Mouse (Mus musculus) C2C12 (cell line): ENCODE measurements around the gene Nfya. TPM values are rescaled to one million over a fixed set of nuclear protein-coding genes. Genes with fewer than 3 reads are reported as not detected.
A peak's percentile ranks its signal among the peaks of the same experiment; 100 is the strongest.
"Not testable (repeated sequence)": the region's sequence is repeated elsewhere in the genome, so short reads cannot be mapped to it uniquely, and the experiment has no call there.

Experiments used
- H3K27me3 ChIP-seq: one replicate; pipeline ENCODE4 v1.6.1; 2011; ENCODE audit not compliant: control insufficient read depth, insufficient read depth, insufficient read length
- H3K36me3 ChIP-seq: one replicate; pipeline ENCODE4 v1.6.1; 2011; ENCODE audit not compliant: control insufficient read depth, insufficient read depth
- H3K4me3 ChIP-seq: one replicate; pipeline ENCODE4 v1.5.1; 2011; ENCODE audit warnings: mild to moderate bottlenecking, control low read depth; ENCODE audit not compliant: poor library complexity, insufficient read depth, severe bottlenecking
- H3K79me2 ChIP-seq: one replicate; pipeline ENCODE4 v1.6.1; 2011; ENCODE audit not compliant: control insufficient read depth, insufficient read depth
- H3K79me3 ChIP-seq: one replicate; pipeline ENCODE4 v1.6.1; 2011; ENCODE audit warnings: low read depth, control low read depth
- H3ac ChIP-seq: one replicate; pipeline ENCODE3; 2011; ENCODE audit warnings: low read depth; ENCODE audit not compliant: control insufficient read depth, insufficient read length
- CEBPB ChIP-seq: IDR thresholded peaks from one replicate; pipeline ENCODE4 v1.6.1; 2011; ENCODE audit warnings: low read depth, mild to moderate bottlenecking, control low read depth, moderate library complexity
- CTCF ChIP-seq: IDR thresholded peaks from one replicate; pipeline ENCODE4 v1.5.1; 2011; ENCODE audit not compliant: control insufficient read depth, insufficient read depth, insufficient read length
- FOSL1 ChIP-seq: IDR thresholded peaks from one replicate; pipeline ENCODE4 v1.8.0; 2011; ENCODE audit warnings: mild to moderate bottlenecking, low read length; ENCODE audit not compliant: poor library complexity, insufficient read depth, severe bottlenecking
- MAX ChIP-seq: IDR thresholded peaks from one replicate; pipeline ENCODE4 v1.6.1; 2011; ENCODE audit warnings: mild to moderate bottlenecking, control low read depth
- MYOD1 ChIP-seq: IDR thresholded peaks from one replicate; pipeline ENCODE4 v1.6.1; 2011; ENCODE audit warnings: low read depth; ENCODE audit not compliant: control insufficient read depth, insufficient read length
- MYOG ChIP-seq: IDR thresholded peaks from one replicate; pipeline ENCODE4 v1.6.1; 2011; ENCODE audit not compliant: control insufficient read depth, insufficient read length; ENCODE audit errors: extremely low read depth
- USF1 ChIP-seq: IDR thresholded peaks from one replicate; pipeline ENCODE4 v1.6.1; 2011; ENCODE audit warnings: low read depth, mild to moderate bottlenecking, control low read depth, moderate library complexity
- polyA plus RNA-seq: library from polyadenylated mRNA; unstranded; fragments of >200 nt; fragmentation: generic; extraction: Trizol; gene quantifications from one replicate; pipeline ENCODE4 v1.2.1, GENCODE M21; 2012; ENCODE audit warnings: missing spikeins

Nfya gene
- polyA plus RNA-seq, 1 experiment, result 24.0 TPM

- H3K79me3 ChIP-seq, result no peaks in the 10 kb centered on the region
- H3K79me2 ChIP-seq, result no peaks in the 10 kb centered on the region
- TF ChIP-seq MYOD1 (no peak), MYOG (no peak), CEBPB (no peak), USF1 (no peak), FOSL1 (no peak), CTCF (no peak), MAX (no peak)
- H3K4me3 ChIP-seq, result no peak overlapping the region
- no peaks in the 10 kb centered on the region for H3K27me3 ChIP-seq
- no peaks in the 10 kb centered on the region for H3K36me3 ChIP-seq
- no peak overlapping the region for H3ac ChIP-seq
Observed at GRCm38 (mm10) chr17:48357892-48358291, 51.8 kb downstream of the Nfya start.

- no peak overlapping the region for H3K4me3 ChIP-seq
- TF ChIP-seq CTCF (no peak), MYOG (no peak), FOSL1 (peak; percentile 77), MYOD1 (no peak), MAX (peak; percentile 42)
- H3ac ChIP-seq, result no peak overlapping the region
- no peaks in the 10 kb centered on the region for H3K27me3 ChIP-seq
- no peaks in the 10 kb centered on the region for H3K79me3 ChIP-seq
- H3K79me2 ChIP-seq, result no peaks in the 10 kb centered on the region
- no peaks in the 10 kb centered on the region for H3K36me3 ChIP-seq
Observed at GRCm38 (mm10) chr17:48355822-48356221, 53.9 kb downstream of the Nfya start.

DNA sequence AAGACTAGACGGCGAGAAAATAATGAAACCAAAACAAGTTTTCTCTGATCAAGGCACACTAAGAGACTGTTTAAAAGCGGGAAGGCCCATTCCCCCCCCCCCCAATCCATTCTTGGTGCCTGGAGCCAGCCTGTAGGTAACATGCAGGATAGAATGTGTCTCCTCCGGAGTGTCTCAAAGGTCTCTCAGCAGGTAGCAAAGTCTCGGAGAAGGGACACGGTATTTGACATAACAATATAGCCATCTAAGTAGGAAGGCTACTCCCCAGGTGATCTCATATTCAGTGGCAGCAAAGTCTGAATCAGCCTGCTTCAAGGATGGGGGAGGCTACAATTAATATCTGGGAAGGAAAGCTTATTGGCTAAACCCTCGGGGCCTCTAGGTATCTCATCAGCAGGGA, 56.7 kb downstream of the Nfya start:
- H3ac ChIP-seq, H3K79me3 ChIP-seq, H3K79me2 ChIP-seq, H3K27me3 ChIP-seq, H3K4me3 ChIP-seq, H3K36me3 ChIP-seq: not testable (repeated sequence)

- H3K36me3 ChIP-seq, result no peaks in the 10 kb centered on the region
- no peaks in the 10 kb centered on the region for H3K79me3 ChIP-seq
- no peaks in the 10 kb centered on the region for H3K79me2 ChIP-seq
- H3K27me3 ChIP-seq, result peaks cover 7% of the 10 kb centered on the region
- H3ac ChIP-seq, result no peak overlapping the region
- TF ChIP-seq CEBPB (no peak), USF1 (no peak), MYOD1 (no peak), MYOG (no peak), FOSL1 (no peak), CTCF (no peak), MAX (no peak)
- no peak overlapping the region for H3K4me3 ChIP-seq
Observed at GRCm38 (mm10) chr17:48350681-48351193, 59.0 kb downstream of the Nfya start.

DNA sequence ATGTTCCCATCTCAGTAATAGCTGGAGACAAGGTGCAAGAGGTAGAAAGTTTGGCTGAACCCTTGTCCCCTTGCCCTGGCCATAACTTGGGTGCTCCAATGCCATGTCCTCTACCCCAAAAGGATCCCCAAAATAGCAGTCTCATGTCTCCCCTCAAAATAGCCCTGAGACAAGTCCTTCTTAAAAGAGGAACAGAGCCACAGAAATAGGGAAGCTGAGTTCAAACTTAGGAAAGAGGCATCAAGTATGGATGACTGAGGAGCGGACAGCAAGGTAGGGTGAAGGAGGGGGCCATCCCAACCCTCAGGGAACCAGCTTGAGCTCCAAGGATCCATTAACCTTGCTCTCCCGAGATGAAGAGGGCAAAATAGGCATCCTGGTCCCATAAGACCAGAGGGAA, 62.4 kb downstream of the Nfya start:
- peaks cover 7% of the 10 kb centered on the region for H3K27me3 ChIP-seq
- H3K79me3 ChIP-seq, result no peaks in the 10 kb centered on the region
- no peak overlapping the region for H3K4me3 ChIP-seq
- TF ChIP-seq CEBPB (no peak), MYOD1 (no peak), CTCF (no peak), MAX (no peak), USF1 (no peak)
- H3K36me3 ChIP-seq, result no peaks in the 10 kb centered on the region
- H3K79me2 ChIP-seq, result no peaks in the 10 kb centered on the region
- no peak overlapping the region for H3ac ChIP-seq

DNA sequence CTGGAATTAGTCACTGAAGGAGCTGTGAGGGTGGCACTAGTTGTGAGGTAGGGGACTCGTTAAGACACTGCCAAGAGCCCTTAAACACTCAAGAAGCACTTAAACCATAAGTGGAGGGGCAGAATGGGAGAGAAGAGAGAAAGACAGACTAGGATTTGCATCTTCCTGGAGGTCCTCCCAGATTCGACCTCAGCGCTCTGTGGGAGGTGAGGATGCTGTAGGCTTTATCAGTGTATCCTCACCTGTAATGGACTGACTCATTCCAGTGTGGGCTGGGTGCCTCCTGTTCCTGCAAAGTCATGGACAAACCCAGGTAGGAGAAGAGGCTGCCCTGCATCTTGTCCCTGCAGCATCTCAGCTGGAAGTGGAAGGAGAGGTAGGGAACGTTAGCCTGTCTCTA, 62.9 kb downstream of the Nfya start:
- H3K79me3 ChIP-seq, result no peaks in the 10 kb centered on the region
- TF ChIP-seq MYOG (no peak), FOSL1 (no peak), USF1 (no peak), CTCF (no peak), MAX (no peak), MYOD1 (no peak), CEBPB (no peak)
- no peaks in the 10 kb centered on the region for H3K79me2 ChIP-seq
- no peak overlapping the region for H3K4me3 ChIP-seq
- H3K36me3 ChIP-seq, result no peaks in the 10 kb centered on the region
- peaks cover 7% of the 10 kb centered on the region for H3K27me3 ChIP-seq
- H3ac ChIP-seq, result no peak overlapping the region
